Mouse (Mus musculus) lung, embryonic 16.5 days (tissue): ENCODE data around the gene Rbms1. TPM values are rescaled to one million over a fixed set of nuclear protein-coding genes. Genes with fewer than 3 reads are reported as not detected.

Source experiments
- ATAC-seq: fragments of 200-750 bp; cut with Nextera tagmentation; 2 replicates; pipeline ENCODE4 v1.8.0; 2017; ENCODE audit warnings: low read depth, mild to moderate bottlenecking, moderate library complexity
- H3K27ac ChIP-seq: fragments of 300-500 bp; sonication (generic); 2 replicates; pipeline ENCODE4 v1.5.1; 2014; ENCODE audit warnings: mild to moderate bottlenecking, control low read depth, low read length
- H3K27me3 ChIP-seq: fragments of 300-500 bp; sonication (generic); 2 replicates; pipeline ENCODE4 v1.6.1; 2014; ENCODE audit warnings: low read depth, low read length, mixed read lengths; ENCODE audit not compliant: control insufficient read depth, insufficient read depth
- H3K36me3 ChIP-seq: fragments of 300-500 bp; sonication (generic); 2 replicates; pipeline ENCODE4 v1.6.1; 2014; ENCODE audit warnings: low read length; ENCODE audit not compliant: control insufficient read depth, insufficient read depth
- H3K4me1 ChIP-seq: fragments of 300-500 bp; sonication (generic); replicated peaks from 2 replicates; pipeline ENCODE4 v1.6.1; 2014; ENCODE audit warnings: low read length, mixed read lengths; ENCODE audit not compliant: control insufficient read depth, insufficient read depth
- H3K4me2 ChIP-seq: fragments of 300-500 bp; sonication (generic); 2 replicates; pipeline ENCODE4 v1.6.1; 2014; ENCODE audit warnings: low read depth, low read length, control low read depth
- H3K4me3 ChIP-seq: fragments of 300-500 bp; sonication (generic); 2 replicates; pipeline ENCODE4 v1.5.1; 2014; ENCODE audit warnings: mild to moderate bottlenecking, low read length, control low read depth
- H3K9ac ChIP-seq: fragments of 300-500 bp; sonication (generic); 2 replicates; pipeline ENCODE4 v1.6.1; 2014; ENCODE audit warnings: low read length, control low read depth
- H3K9me3 ChIP-seq: fragments of 300-500 bp; sonication (generic); 2 replicates; pipeline ENCODE4 v1.6.1; 2016; ENCODE audit warnings: low read length; ENCODE audit not compliant: control insufficient read depth
- WGBS: fragments of 180-500 bp; shearing (Covaris S2); extraction: QIAGEN DNeasy Blood & Tissue Kit; methylation state at CpG from one replicate; pipeline ENCODE4 v1.1.7; 2014; 5-methylcytosine and 5-hydroxymethylcytosine counted together
- polyA plus RNA-seq: library from polyadenylated mRNA; unstranded; fragments of >200 nt; fragmentation: Nextera tagmentation; extraction: Ambion mirVana; gene quantifications from 2 replicates; pipeline ENCODE4 v1.2.1, GENCODE M21; 2015

Rbms1 gene
- polyA plus RNA-seq, 1 experiment from 2014 or later = 129 TPM

DNA sequence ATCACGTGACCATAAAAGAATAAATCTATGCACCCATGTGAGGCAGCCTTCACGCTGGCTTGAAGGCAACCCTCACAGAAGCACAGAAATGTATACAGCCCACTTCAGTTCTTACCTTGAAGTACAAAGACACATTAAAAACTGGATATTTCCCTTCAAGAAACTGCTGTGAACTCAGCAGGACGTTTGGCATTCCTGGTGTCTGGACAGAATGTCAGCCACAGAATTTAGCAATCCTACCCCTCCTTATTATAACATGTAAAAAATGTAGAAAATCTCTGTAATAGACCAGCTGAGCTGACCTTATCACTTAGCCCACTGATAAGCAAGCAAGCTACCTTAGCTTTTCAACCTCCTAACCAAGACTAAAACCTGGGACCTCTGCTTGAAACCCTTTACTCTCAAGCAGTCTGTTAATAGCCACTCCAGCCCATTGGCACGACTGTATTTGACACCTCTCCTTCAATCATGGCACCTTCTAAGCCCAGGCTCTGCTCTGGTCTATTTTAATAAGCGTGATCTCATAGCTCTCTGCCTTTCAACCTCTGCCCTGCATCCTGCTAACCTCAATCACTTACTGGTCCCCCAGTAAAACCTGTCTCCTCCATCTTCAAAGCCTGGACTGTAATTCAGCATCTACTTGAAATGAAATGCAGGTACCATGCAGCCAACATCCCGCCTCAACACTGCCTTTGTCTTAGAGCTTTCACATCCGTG is 90.7 kb downstream of the Rbms1 start:
- 44% methylated on average over 7 of the region's 7 CpGs for WGBS
- Histone ChIP-seq H3K27ac (0 out of 2 replicates have a peak overlapping the region, but pooled peaks have one; percentile 28), H3K9me3 (no peaks in the 10 kb centered on the region), H3K4me2 (no peak overlapping the region), H3K4me3 (no peak overlapping the region), H3K9ac (no peak overlapping the region), H3K27me3 (no peaks in the 10 kb centered on the region), H3K36me3 (no peaks in the 10 kb centered on the region), H3K4me1 (peaks cover 67% of the 10 kb centered on the region)
- ATAC-seq = peak; percentile 63

DNA sequence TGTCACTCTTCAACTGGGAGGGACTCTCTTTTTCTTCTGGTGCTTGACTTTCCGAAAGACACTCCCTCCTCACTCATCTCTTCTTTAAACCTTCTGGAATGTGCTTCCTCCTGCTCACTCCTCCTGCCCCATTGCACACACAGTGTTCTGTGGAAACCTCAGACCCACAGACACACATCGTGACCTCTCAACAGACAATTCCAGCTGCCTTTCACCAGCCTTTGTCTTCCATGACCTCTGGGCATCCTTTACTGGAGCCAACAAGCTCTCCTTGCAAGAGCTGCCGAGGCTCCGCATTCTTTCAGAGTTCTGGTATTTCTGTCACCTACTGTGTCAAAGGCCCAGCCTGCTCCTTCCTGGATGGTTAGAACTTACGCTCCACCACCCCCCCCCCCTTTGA is 92.0 kb downstream of the Rbms1 start:
- Histone ChIP-seq H3K27ac (no peak overlapping the region), H3K4me3 (no peak overlapping the region), H3K4me2 (no peak overlapping the region), H3K9ac (no peak overlapping the region), H3K36me3 (no peaks in the 10 kb centered on the region), H3K4me1 (peaks cover 64% of the 10 kb centered on the region), H3K9me3 (no peaks in the 10 kb centered on the region), H3K27me3 (no peaks in the 10 kb centered on the region)
- 17% methylated on average over 5 of the region's 5 CpGs for WGBS
- ATAC-seq = 0 out of 2 replicates have a peak, but pooled peaks have one; percentile 11

DNA sequence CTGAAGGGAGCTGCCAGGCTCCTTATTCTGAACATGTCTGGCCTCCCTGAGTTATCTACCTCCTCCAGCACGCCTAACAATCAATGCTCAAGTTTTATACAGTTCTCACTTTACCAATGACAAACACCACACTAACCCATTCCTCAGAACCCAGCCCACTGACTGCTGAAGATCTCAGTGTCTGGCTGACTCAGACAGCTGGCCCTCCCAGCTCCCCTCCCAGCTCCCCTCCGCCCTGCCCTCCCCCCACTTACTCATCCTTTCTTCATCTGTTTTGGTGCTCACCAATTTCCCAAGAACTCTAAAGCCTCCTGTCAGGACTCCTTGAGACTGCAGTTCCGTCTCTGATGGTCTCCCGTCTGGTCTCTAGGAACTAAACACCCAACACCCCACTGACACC is 92.5 kb downstream of the Rbms1 start:
- Histone ChIP-seq H3K27ac (no peak overlapping the region), H3K9me3 (no peaks in the 10 kb centered on the region), H3K4me3 (no peak overlapping the region), H3K36me3 (no peaks in the 10 kb centered on the region), H3K9ac (no peak overlapping the region), H3K27me3 (no peaks in the 10 kb centered on the region), H3K4me2 (no peak overlapping the region), H3K4me1 (peaks cover 62% of the 10 kb centered on the region)
- 50% methylated on average over 4 of the region's 4 CpGs for WGBS
- ATAC-seq = 0 out of 2 replicates have a peak, but pooled peaks have one; percentile 7

DNA sequence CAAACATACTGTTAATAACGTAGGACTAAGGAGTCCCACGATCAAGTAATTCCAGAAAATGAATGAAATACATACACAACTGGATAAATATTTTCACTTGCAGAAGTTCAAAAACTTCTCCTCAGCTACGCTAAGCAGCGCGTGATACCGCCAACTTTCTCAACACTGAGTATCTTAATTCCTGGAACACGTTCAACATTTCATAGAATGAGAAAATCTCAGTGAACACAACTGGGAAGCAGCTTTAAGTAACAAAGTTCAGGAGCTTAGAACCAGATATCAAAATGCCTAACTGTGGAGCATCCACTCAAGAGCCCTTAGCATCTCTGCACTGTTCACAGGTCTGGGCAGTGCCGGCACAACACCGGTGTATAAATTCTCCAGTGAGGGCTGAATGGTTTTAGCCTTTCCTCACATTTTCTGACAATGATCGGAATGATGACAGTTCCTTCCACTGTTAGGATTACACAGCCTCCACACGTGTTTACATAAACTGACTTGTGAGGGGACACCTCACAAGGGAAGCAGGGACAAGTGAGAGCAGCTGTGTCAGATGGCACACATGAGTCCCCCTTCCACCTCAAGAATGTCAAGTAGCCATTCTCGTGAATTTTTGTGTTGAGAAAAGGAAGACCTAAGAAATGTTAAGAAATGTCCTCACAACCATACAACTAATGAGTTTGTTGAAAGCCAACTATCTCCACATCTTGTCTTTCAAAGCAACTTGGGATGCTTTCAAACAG is 93.8 kb downstream of the Rbms1 start:
- Histone ChIP-seq H3K36me3 (no peaks in the 10 kb centered on the region), H3K9ac (no peak overlapping the region), H3K4me2 (no peak overlapping the region), H3K27me3 (no peaks in the 10 kb centered on the region), H3K4me3 (no peak overlapping the region), H3K27ac (no peak overlapping the region; the same call in 1 of the 2 replicates), H3K9me3 (no peaks in the 10 kb centered on the region), H3K4me1 (peaks cover 69% of the 10 kb centered on the region)
- WGBS = 28% methylated on average over 12 of the region's 12 CpGs
- ATAC-seq = no peak

DNA sequence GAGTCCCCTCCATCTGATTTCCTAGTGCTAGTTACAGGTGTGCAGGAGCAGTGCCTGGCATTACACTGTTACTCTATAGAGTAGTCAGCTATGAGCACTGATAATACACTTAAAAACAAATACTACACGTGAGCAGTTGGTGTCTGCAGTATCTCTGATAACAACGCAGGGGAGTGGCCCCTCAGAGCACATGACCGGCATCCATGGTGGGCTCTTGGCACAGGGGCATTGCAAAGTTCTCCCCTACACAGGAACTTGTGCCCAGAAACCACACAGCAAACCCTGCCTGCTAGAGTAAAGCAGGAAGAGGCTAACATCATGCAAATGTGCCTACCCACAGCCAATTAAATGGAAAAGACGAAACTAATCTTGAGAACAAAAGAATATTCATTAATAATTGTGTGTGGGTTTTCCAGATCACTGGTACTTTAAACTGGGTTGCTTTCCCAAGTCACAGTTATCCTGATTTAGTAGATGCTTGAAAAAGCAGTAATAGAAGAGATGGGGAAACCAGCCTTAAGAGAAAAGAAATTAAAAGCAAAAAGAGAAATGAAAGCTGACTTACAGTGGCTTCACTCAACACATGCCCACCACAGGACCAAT is 94.8 kb downstream of the Rbms1 start:
- Histone ChIP-seq H3K27me3 (no peaks in the 10 kb centered on the region), H3K36me3 (no peaks in the 10 kb centered on the region), H3K4me3 (no peak overlapping the region), H3K9ac (no peak overlapping the region), H3K4me2 (no peak overlapping the region), H3K27ac (no peak overlapping the region), H3K9me3 (no peaks in the 10 kb centered on the region), H3K4me1 (peaks cover 75% of the 10 kb centered on the region)
- ATAC-seq = no peak
- 71% methylated on average over 4 of the region's 4 CpGs for WGBS

DNA sequence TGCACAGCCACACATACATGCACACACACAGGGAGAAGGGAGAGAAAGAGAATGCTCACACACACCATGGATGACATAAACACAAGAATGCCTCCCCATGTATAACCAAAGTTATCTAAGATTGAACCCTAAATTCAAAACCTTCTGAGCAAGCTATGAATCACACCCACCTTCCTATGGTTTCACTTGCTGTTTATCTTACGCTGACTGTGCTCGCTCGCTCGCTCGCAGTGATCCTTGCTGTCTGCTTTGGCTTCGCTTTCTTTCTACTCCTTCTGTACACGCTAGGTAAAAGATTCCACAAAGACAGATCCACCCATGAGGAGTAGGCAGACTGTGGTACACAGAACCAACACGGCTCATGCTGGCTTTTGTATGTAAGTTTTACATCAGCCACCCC is 95.7 kb downstream of the Rbms1 start:
- H3K36me3 ChIP-seq = no peaks in the 10 kb centered on the region
- 86% methylated on average over 8 of the region's 8 CpGs for WGBS
- H3K27ac ChIP-seq = no peak overlapping the region
- no peak overlapping the region for H3K4me3 ChIP-seq
- no peaks in the 10 kb centered on the region for H3K9me3 ChIP-seq
- H3K27me3 ChIP-seq = no peaks in the 10 kb centered on the region
- no peak overlapping the region for H3K4me2 ChIP-seq
- ATAC-seq = no peak
- peaks cover 72% of the 10 kb centered on the region for H3K4me1 ChIP-seq
- no peak overlapping the region for H3K9ac ChIP-seq

DNA sequence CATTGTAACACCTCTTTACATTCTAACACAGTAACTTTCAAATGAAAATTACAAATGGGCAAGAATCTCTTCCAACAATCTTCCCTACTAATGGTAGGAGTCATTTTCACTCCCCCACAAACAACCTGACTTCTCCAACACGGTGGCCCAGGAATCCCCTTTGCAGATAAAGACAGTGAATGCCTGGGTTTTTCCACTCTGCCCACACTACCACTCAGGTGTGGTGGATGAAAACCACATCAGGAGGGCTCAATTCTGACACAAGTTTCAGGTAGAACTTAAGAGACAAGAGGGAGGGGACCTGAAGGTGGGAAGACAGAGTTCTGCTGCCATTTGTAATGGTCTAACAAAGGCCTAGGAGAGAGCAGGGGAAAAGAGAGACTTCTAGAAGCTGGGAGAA is 97.1 kb downstream of the Rbms1 start:
- H3K27me3 ChIP-seq = no peaks in the 10 kb centered on the region
- peaks cover 58% of the 10 kb centered on the region for H3K4me1 ChIP-seq
- H3K9me3 ChIP-seq = no peaks in the 10 kb centered on the region
- no peak overlapping the region for H3K27ac ChIP-seq
- H3K9ac ChIP-seq = no peak overlapping the region
- H3K4me2 ChIP-seq = no peak overlapping the region
- no peaks in the 10 kb centered on the region for H3K36me3 ChIP-seq
- no peak overlapping the region for H3K4me3 ChIP-seq
- WGBS = 29% methylated on average over 1 of the region's 1 CpGs
- ATAC-seq = no peak

DNA sequence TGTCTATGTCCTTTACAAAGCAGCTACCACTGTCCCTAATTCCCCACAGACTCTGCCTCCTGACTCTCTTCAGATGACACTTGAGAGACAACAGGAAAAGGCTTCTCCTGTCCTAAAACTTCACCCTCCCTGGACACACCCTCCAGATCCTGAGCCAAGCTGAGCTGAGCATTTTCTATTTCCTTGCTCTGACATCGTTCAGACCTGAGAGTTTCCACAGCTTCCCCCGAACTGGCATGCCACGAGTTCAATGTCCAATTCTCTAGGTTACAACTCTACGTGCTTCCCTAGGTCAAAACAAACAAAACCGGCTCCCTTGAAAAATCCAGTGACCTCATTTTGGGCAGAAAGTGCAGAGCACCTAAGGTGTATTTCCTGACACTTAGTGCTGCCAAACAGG is 98.0 kb downstream of the Rbms1 start:
- no peaks in the 10 kb centered on the region for H3K9me3 ChIP-seq
- peak overlapping the region; percentile 5; the same call in 1 of the 2 replicates for H3K9ac ChIP-seq
- no peak overlapping the region for H3K4me3 ChIP-seq
- H3K36me3 ChIP-seq = no peaks in the 10 kb centered on the region
- H3K27me3 ChIP-seq = no peaks in the 10 kb centered on the region
- peaks cover 53% of the 10 kb centered on the region for H3K4me1 ChIP-seq
- no peak overlapping the region for H3K4me2 ChIP-seq
- no peak for ATAC-seq
- 12% methylated on average over 5 of the region's 5 CpGs for WGBS
- peak overlapping the region; percentile 72; the same call in 1 of the 2 replicates for H3K27ac ChIP-seq

DNA sequence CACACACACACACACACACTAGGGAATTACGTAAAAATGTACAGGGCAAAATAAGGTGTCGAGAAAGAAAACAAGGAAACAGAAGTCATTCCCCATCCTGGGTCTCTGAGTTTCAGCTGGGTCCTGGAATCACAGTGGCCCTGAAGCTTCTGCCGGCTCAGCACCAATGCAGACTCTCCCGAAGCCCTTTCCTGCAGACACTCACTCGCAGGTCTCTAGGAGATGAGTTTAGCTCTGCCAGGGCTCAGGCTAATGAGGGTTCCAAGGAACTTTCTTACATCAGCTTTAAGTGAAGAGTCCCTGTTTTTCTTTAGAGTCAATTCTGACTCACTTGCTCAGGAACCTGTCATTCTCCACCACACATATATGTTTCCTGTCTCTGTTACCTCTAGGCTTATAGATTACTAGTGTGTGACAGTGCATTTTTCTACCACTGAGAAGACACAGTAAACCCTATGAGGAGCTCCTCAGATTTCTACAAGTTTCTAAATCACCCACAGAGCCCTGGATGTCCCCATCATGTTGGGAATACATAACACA is 98.7 kb downstream of the Rbms1 start:
- ATAC-seq = 0 out of 2 replicates have a peak, but pooled peaks have one; percentile 17
- Histone ChIP-seq H3K36me3 (0 out of 2 replicates have a peak, but pooled peaks cover 5% of the 10 kb centered on the region), H3K9me3 (no peaks in the 10 kb centered on the region), H3K4me2 (no peak overlapping the region), H3K27me3 (no peaks in the 10 kb centered on the region), H3K27ac (peak overlapping the region; percentile 72), H3K4me1 (peaks cover 46% of the 10 kb centered on the region), H3K4me3 (no peak overlapping the region), H3K9ac (no peak overlapping the region)
- 53% methylated on average over 5 of the region's 5 CpGs for WGBS
